Mouse (Mus musculus) thymus, adult 2 months (tissue): ENCODE data around the gene Dcaf1.

ENCODE experiments used
- CTCF ChIP-seq: fragments of 200-500 bp; IDR thresholded peaks from 2 replicates; pipeline ENCODE4 v1.5.1; 2012; ENCODE audit warnings: mild to moderate bottlenecking, control low read depth, low read length, moderate library complexity, borderline replicate concordance; ENCODE audit not compliant: control insufficient read depth, poor library complexity, insufficient read depth; ENCODE audit errors: extremely low read depth
- POLR2A ChIP-seq: fragments of 200-500 bp; IDR thresholded peaks from 2 replicates; pipeline ENCODE4 v1.6.1; 2012; ENCODE audit warnings: mild to moderate bottlenecking, low read length, control low read depth, moderate library complexity; ENCODE audit not compliant: control insufficient read depth, poor library complexity, insufficient read depth; ENCODE audit errors: extremely low read depth

DNA sequence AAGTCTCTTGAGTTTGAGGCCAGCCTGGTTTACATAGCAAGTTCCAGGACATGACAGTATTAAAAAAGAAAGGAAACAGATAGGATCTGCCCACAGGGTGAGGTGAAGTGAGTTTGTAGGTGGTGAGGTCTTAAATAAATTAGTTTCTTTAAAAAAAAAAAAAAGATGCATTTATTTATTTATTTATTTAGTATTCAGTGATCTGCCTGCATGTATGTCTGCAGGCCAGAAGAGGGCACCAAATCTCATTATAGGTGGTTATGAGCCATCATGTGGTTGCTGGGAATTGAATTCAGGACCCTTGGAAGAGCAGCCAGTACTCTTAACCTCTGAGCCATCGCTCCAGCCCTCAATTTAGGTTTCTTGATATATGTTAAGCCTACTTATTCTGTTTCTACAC lies 18.9 kb downstream of the Dcaf1 start:
- TF ChIP-seq POLR2A (no peak), CTCF (no peak)
